Mouse (Mus musculus): ENCODE data around the gene Gpr12. TPM values are rescaled to one million over a fixed set of nuclear protein-coding genes. Genes with fewer than 3 reads are reported as not detected.
"Not testable (repeated sequence)": the region's sequence is repeated elsewhere in the genome, so short reads cannot be mapped to it uniquely, and the experiment has no call there.

Gene Gpr12
- polyA plus RNA-seq, 2 experiments, result 0.08 to 0.52 TPM

DNA sequence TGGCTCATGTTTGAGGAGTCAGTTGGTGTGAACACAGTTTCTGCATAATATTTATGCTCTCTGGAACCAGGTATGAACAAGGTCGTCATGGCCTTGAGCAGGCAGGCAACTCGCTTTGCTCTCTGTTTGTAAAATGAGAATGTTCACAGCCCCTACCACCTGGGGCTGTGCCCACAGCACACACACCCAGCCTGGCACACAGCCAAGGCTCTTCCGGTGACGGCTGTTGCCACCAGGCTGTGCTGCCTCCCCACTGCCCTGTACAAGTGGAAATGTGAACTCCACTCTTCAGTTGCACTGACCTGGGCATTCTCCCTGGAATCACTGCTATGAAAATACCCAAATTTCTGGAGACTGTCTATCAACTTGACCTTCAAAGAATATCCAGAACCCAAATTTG lies 5.9 kb upstream of the Gpr12 start:
- Histone ChIP-seq H3K9ac (ENCODE audit: low read depth, low read length, severe bottlenecking) (no peak overlapping the region), H3K9me3 (ENCODE audit: control insufficient read depth, low read length) (no peaks in the 10 kb centered on the region), H3K4me3 (replicated peaks; ENCODE audit: low read length) (no peak overlapping the region), H3K27me3 (ENCODE audit: control insufficient read depth, insufficient read depth, low read length) (peaks cover 9% of the 10 kb centered on the region; the same call in 1 of the 2 replicates), H3K4me1 (ENCODE audit: control insufficient read depth, insufficient read depth, low read length) (peaks cover 8% of the 10 kb centered on the region), H3K36me3 (ENCODE audit: control insufficient read depth, insufficient read depth, low read length) (no peaks in the 10 kb centered on the region), H3K4me2 (replicated peaks; ENCODE audit: low read depth, low read length, severe bottlenecking) (no peak overlapping the region), H3K27ac (replicated peaks; ENCODE audit: low read depth, low read length) (no peak overlapping the region)
- ATAC-seq (ENCODE audit: low FRiP score, low read depth), result no peak
- no peak for DNase-seq (ENCODE audit: low spot score)
- WGBS, result 21% methylated on average over 4 of the region's 4 CpGs
- TF ChIP-seq POLR2A (IDR thresholded peaks at IDR 0.05; ENCODE audit: borderline replicate concordance, extremely low read depth, insufficient read depth, insufficient read length), result no peak

DNA sequence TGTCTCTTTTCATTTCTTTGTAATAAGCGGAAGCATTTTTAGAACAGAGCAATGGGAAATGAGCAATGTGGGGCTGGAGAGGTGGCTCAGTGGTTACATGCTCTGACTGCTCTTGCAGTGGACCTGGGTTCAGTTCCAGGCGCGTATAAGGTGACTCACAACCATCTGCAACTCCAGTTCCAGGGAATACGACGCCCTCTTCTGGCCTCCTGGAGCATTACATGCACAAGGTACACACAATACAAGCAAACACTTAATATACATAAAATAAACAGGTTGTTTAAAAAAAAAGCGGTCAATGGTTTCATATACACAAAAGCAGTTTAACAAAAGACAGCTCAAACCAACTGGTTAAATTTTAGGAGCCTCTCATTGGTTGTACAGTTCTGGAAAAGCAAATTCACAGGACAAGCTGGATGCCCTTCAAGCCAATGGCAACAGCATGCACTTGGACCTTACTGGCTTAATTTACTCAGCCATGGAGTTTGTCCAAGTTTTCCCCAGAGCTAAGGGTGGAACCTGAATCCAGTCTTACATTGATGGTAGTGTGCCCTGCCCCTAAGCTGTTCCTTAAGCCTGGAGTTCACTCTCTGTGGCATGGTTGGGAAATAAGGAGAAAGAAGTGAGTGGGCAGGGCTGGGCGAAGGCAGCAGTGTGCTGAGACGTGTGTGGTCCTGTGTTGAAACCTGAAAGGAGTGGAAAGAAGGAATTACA lies 1.5 kb upstream of the Gpr12 start:
- ATAC-seq (ENCODE audit: low FRiP score, low read depth) (no peak), DNase-seq (ENCODE audit: low spot score) (no peak)
- H3K36me3 ChIP-seq (ENCODE audit: control insufficient read depth, insufficient read depth, low read length), result no peaks in the 10 kb centered on the region
- peaks cover 14% of the 10 kb centered on the region for H3K4me1 ChIP-seq (ENCODE audit: control insufficient read depth, insufficient read depth, low read length)
- TF ChIP-seq POLR2A (IDR thresholded peaks at IDR 0.05; ENCODE audit: borderline replicate concordance, extremely low read depth, insufficient read depth, insufficient read length), result no peak
- H3K9ac ChIP-seq (ENCODE audit: low read depth, low read length, severe bottlenecking), result no peak overlapping the region
- H3K9me3 ChIP-seq (ENCODE audit: control insufficient read depth, low read length), result no peaks in the 10 kb centered on the region
- peaks cover 42% of the 10 kb centered on the region for H3K27me3 ChIP-seq (ENCODE audit: control insufficient read depth, insufficient read depth, low read length)
- H3K4me3 ChIP-seq (replicated peaks; ENCODE audit: low read length), result no peak overlapping the region
- WGBS, result 73% methylated on average over 8 of the region's 8 CpGs
- H3K27ac ChIP-seq (replicated peaks; ENCODE audit: low read depth, low read length), result no peak overlapping the region
- no peak overlapping the region for H3K4me2 ChIP-seq (replicated peaks; ENCODE audit: low read depth, low read length, severe bottlenecking)

- no peak for TF ChIP-seq POLR2A (IDR thresholded peaks at IDR 0.05; ENCODE audit: borderline replicate concordance, extremely low read depth, insufficient read depth, insufficient read length)
- 2% methylated on average over 10 of the region's 10 CpGs for WGBS
- no peaks in the 10 kb centered on the region for H3K9me3 ChIP-seq (ENCODE audit: control insufficient read depth, low read length)
- H3K27me3 ChIP-seq (ENCODE audit: control insufficient read depth, insufficient read depth, low read length), result peaks cover 42% of the 10 kb centered on the region
- H3K27ac ChIP-seq (replicated peaks; ENCODE audit: low read depth, low read length), result no peak overlapping the region
- H3K4me2 ChIP-seq (replicated peaks; ENCODE audit: low read depth, low read length, severe bottlenecking), result peak overlapping the region; percentile 97
- H3K4me1 ChIP-seq (ENCODE audit: control insufficient read depth, insufficient read depth, low read length), result peaks cover 8% of the 10 kb centered on the region; the same call in 1 of the 2 replicates
- peak overlapping the region; percentile 49 for H3K4me3 ChIP-seq (replicated peaks; ENCODE audit: low read length)
- H3K9ac ChIP-seq (ENCODE audit: low read depth, low read length, severe bottlenecking), result no peak overlapping the region; the same call in 1 of the 2 replicates
- H3K36me3 ChIP-seq (ENCODE audit: control insufficient read depth, insufficient read depth, low read length), result no peaks in the 10 kb centered on the region
- no peak for ATAC-seq (ENCODE audit: low FRiP score, low read depth)
- no peak for DNase-seq (ENCODE audit: low spot score)
These were observed 240 bp upstream of the Gpr12 start for GRCm38 (mm10) chr5:146585307-146585651.

DNA sequence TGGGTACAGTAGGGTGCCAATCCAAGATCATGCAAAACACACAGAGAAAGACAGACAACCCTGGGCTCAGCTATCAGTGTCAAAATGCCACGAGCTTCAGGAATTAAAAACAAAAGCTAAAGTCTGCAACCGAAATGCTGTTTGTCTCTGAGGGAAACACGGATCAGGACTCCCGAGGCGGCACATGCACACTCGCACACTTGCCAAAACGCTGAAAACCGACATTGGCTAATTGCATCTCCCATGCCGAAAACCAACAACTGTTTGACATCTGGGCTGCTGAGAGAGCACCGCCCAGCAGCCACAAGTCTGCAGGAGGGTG lies 922 bp downstream of the Gpr12 start:
- H3K4me1 ChIP-seq (ENCODE audit: control insufficient read depth, insufficient read depth, low read length), result peaks cover 6% of the 10 kb centered on the region; the same call in 1 of the 2 replicates

GRCm38 (mm10) chr5:146576668-146577067 lies 8.4 kb downstream of the Gpr12 start:
- ATAC-seq (ENCODE audit: low FRiP score, low read depth) (no peak), DNase-seq (ENCODE audit: low spot score) (no peak)
- Histone ChIP-seq H3K9me3 (ENCODE audit: control insufficient read depth, low read length) (no peaks in the 10 kb centered on the region), H3K9ac (ENCODE audit: low read depth, low read length, severe bottlenecking) (no peak overlapping the region), H3K27me3 (ENCODE audit: control insufficient read depth, insufficient read depth, low read length) (no peaks in the 10 kb centered on the region), H3K4me2 (replicated peaks; ENCODE audit: low read depth, low read length, severe bottlenecking) (no peak overlapping the region), H3K4me3 (replicated peaks; ENCODE audit: low read length) (no peak overlapping the region), H3K36me3 (ENCODE audit: control insufficient read depth, insufficient read depth, low read length) (no peaks in the 10 kb centered on the region), H3K4me1 (ENCODE audit: control insufficient read depth, insufficient read depth, low read length) (no peaks in the 10 kb centered on the region), H3K27ac (replicated peaks; ENCODE audit: low read depth, low read length) (no peak overlapping the region)
- no peak for TF ChIP-seq POLR2A (IDR thresholded peaks at IDR 0.05; ENCODE audit: borderline replicate concordance, extremely low read depth, insufficient read depth, insufficient read length)
- WGBS, result 91% methylated on average over 3 of the region's 3 CpGs

More for the DNA sequence above, 922 bp downstream of the Gpr12 start:
- H3K9me3 ChIP-seq (ENCODE audit: control insufficient read depth, low read length), result no peaks in the 10 kb centered on the region
- H3K27me3 ChIP-seq (ENCODE audit: control insufficient read depth, insufficient read depth, low read length), result peaks cover 42% of the 10 kb centered on the region
- no peak for TF ChIP-seq POLR2A (IDR thresholded peaks at IDR 0.05; ENCODE audit: borderline replicate concordance, extremely low read depth, insufficient read depth, insufficient read length)
- no peak overlapping the region for H3K9ac ChIP-seq (ENCODE audit: low read depth, low read length, severe bottlenecking)
- DNase-seq (ENCODE audit: low spot score), result no peak
- H3K4me3 ChIP-seq (replicated peaks; ENCODE audit: low read length), result peak overlapping the region; percentile 49
- ATAC-seq (ENCODE audit: low FRiP score, low read depth), result no peak
- H3K27ac ChIP-seq (replicated peaks; ENCODE audit: low read depth, low read length), result no peak overlapping the region
- peak overlapping the region; percentile 97 for H3K4me2 ChIP-seq (replicated peaks; ENCODE audit: low read depth, low read length, severe bottlenecking)
- no peaks in the 10 kb centered on the region for H3K36me3 ChIP-seq (ENCODE audit: control insufficient read depth, insufficient read depth, low read length)
- 7% methylated on average over 10 of the region's 10 CpGs for WGBS

DNA sequence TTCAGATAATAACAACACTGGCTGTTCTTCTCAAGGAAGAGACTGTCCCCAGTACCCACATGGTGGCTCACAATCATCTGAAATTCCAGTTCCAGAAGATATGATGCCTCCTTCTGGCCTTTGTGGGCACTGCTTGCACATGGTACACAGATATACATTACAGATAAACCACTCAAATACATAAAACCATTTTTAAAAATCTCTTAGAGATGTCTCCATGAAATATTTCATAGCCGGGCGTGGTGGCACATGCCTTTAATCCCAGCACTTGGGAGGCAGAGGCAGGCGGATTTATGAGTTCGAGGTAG lies 12.3 kb downstream of the Gpr12 start:
- not testable (repeated sequence) for H3K27me3 ChIP-seq (ENCODE audit: control insufficient read depth, insufficient read depth, low read length); H3K4me2 ChIP-seq (replicated peaks; ENCODE audit: low read depth, low read length, severe bottlenecking); H3K27ac ChIP-seq (replicated peaks; ENCODE audit: low read depth, low read length); H3K9ac ChIP-seq (ENCODE audit: low read depth, low read length, severe bottlenecking); H3K9me3 ChIP-seq (ENCODE audit: control insufficient read depth, low read length); H3K36me3 ChIP-seq (ENCODE audit: control insufficient read depth, insufficient read depth, low read length); DNase-seq (ENCODE audit: low spot score); H3K4me3 ChIP-seq (replicated peaks; ENCODE audit: low read length); H3K4me1 ChIP-seq (ENCODE audit: control insufficient read depth, insufficient read depth, low read length); ATAC-seq (ENCODE audit: low FRiP score, low read depth)
- WGBS, result 88% methylated on average over 4 of the region's 4 CpGs

GRCm38 (mm10) chr5:146571830-146572734 lies 13.0 kb downstream of the Gpr12 start:
- not testable (repeated sequence) for ATAC-seq (ENCODE audit: low FRiP score, low read depth); H3K27me3 ChIP-seq (ENCODE audit: control insufficient read depth, insufficient read depth, low read length); H3K4me3 ChIP-seq (replicated peaks; ENCODE audit: low read length); H3K27ac ChIP-seq (replicated peaks; ENCODE audit: low read depth, low read length); H3K36me3 ChIP-seq (ENCODE audit: control insufficient read depth, insufficient read depth, low read length); DNase-seq (ENCODE audit: low spot score); H3K9ac ChIP-seq (ENCODE audit: low read depth, low read length, severe bottlenecking); H3K9me3 ChIP-seq (ENCODE audit: control insufficient read depth, low read length); H3K4me2 ChIP-seq (replicated peaks; ENCODE audit: low read depth, low read length, severe bottlenecking); H3K4me1 ChIP-seq (ENCODE audit: control insufficient read depth, insufficient read depth, low read length)
- 65% methylated on average over 6 of the region's 6 CpGs for WGBS

Data from limb, embryonic 14.5 days (tissue).